Mouse (Mus musculus): Measurements from ENCODE around the gene Mpp2. TPM values are rescaled to one million over a fixed set of nuclear protein-coding genes. Genes with fewer than 3 reads are reported as not detected.

Mpp2 gene
- polyA plus RNA-seq (2012; rRNA removed) = 18.9 and 21.0 TPM in 2 replicates

DNA sequence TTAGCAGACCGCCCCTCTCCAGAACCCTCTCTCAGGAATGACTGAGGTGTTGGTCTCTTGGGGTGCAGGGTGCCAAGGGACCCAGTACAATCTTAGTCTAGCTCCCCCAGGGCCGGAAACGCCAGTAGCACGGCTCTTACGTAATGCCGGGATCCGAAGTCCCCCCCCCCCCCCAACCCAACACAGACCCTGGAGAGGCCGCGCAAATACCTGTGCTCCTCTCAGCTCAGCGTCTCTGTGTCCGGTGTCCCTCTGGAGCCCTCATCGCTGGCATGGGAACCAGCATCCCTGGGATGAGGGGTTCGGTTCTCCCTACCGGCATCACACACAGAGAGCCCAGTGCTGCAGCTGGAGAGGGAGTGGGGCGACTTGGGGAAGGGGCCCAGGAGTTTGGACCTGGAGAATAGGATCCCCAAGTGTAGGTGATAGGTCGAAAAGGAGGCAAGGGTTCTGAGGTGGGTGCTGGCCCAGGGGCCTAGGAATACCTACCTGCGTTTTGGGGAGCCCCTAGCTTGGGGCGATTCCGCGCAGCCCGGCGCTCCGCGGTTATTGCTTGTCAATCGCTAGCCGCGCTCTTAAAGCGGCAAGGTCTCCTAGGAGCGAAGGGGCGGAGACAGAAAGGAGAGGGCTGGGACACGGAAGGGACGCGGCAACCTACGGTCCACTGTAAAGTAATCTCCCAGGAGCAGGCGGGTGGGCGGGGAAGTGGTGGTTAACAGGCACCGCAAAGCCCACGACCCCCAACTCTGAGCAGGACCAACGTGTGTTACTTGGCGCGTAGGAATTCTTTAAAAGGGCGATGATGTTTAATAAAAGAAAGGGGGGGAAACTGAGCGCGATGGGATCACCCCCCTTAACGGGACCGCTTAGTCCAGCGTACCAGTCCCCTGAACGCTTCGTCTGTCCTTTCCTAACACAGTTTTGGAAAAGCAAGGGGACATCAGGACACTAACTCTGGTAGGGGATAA is at the start of gene Mpp2:
Gene Mpp2, minus strand, starts transcription at position 585 of the 968 bp plus-strand sequence.
- DNase-seq (ENCODE audit: low spot score) = peak; percentile 57

DNA sequence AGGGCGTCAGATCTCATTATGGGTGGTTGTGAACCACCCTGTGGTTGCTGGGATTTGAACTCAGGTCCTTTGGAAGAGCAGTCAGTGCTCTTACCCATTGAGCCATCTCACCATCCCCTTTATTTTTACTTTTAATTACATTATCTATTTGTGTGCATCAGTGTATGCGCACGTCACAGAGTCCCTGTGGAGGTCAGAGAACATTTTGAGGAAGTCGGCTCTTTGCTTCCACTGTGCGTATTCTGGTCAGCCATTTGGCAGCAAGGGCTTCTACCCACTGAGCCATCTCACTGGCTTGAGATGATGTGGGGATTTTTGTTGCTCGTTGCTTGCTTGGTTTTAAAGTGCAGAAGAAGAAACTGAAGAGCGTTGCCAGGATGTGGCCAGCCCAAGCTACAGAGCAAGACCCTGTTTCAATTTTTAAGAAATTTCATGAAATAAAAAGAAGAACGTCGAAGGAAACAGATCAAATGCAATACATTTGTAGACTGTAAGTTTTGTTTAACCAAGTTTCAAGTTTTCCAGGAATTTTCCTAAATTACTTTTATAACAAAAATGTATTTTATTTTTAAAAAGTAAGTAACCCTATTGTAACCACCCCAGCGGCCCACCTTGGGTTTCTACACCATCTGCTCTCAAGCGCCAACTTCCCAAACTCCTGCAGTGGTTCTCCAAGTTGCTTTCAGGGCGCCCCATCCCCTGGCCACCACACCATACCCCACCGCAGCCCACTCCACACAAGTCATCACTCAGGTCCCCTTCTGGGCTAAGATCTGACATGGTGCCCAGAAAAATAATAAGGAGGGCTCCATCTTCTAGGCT is 49.5 kb upstream of the Mpp2 start:
- DNase-seq (ENCODE audit: low spot score) = no peak

DNA sequence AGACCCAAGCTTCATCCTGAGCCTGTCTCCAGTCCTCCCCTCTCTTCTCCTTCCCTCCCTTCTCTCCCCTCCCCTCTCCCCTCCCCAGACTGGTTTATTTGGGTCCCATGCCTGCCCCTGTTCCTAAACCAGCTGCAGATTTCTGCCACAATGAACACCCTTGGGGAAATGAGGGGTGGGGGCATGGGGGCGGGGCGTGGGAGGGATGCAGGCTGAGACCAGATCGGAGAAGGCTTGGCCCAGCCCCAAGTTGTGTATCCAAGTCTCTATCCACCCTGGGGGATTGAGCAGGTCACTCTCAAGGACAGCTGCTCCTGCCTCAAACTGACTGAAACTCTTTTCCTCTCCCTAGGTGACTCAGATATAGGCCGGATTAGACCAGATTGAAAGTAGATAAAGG is 46.2 kb upstream of the Mpp2 start:
- DNase-seq (ENCODE audit: low spot score) = no peak

DNA sequence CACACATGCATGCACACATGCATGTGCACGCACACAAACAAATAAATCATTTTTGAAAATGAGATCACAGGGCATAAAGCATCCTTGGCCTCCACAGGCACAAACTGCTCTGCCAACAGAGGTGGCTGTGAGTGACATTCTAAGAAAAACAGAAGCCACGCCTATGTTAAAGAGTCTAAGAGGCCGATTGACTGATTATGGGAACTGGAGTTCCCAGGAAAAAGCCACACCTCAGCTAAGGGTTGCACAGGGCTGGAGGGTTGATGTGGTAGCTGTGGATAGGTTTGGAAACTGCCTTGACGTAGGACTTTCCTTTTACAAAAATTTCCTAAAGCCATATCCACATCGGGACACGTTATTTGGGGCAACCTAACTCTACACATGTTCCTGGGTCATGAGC is 29.1 kb upstream of the Mpp2 start:
- no peak for DNase-seq (ENCODE audit: low spot score)

DNA sequence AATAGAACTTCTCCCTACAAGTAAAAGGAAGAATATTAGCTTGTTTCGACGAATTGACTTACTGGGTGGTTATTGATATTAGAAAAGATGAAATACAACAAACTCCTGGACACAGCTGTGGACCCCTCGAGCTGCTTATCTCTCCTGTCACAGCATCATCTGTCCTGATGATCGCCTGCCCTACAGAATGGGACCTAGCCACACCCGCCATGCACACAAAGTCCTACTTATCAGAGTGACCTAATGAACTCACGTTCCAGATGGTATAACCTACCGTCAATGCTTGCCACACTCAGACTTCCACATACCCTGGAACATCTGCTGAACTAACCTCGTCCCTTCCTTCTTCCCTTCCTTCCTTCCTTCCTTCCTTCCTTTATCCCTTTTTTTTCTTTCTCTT is 27.9 kb upstream of the Mpp2 start:
- DNase-seq (ENCODE audit: low spot score) = no peak

DNA sequence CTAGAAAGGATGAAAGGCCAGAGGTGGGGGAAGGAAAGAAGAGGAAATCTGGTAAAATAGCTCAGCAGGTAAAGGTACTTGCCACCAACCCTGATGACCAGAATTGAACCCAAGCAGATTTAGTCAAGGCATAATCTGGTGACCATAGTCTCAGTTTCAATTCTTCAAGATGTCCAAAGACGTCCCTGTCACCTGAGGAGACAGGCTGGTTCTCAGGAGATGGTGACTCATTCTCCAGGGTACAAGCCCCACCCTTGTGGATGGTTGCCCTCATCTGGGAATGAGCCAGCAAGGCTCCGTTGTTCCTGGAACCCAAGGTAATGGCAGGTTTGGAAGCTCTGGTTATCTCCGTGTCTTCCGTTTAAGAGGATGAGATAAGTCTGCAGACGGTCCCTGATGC is 23.3 kb upstream of the Mpp2 start:
- no peak for DNase-seq (ENCODE audit: low spot score)

DNA sequence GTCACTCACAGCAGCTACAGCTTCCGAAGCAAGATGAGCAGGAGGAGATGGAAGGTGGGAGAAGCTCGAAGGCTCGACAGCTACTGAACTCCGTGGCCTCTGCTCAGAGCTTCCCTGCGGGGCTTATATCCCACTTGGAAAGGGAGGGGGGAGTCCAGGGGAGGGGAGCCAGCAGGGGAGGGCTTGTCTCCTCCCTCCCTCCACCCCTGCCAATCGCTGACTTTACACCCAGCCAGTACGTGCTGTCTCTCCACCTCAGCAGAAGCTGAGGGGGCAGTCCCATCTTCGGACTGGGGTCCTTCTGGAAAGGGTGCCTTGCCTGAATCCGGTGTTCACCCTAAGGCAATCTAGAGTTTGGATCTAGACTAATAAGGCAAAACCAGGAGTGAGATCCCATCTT is 19.4 kb upstream of the Mpp2 start, which contains the start of gene Pyy:
Gene Pyy, minus strand, starts transcription at position 101 of the 400 bp plus-strand sequence.
- no peak for DNase-seq (ENCODE audit: low spot score)

DNA sequence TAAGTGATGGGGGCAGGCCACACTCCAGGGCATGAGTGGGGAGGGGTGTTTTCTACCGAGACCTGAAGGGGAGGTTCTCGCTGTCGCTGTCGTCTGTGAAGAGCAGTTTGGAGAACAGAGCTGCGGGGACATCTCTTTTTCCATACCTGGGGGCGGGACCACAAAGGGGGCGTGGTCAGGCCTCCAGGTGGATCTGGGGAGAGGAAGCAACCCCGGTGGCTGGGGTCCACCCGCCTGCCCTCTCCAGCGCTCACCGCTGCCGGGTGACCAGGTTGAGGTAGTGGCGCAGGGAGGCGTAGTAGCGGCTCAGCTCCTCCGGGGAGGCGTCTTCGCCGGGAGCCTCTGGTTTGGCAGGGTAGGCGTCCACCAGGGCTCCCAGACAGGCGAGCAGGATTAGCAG is 18.6 kb upstream of the Mpp2 start:
- no peak for DNase-seq (ENCODE audit: low spot score)

DNA sequence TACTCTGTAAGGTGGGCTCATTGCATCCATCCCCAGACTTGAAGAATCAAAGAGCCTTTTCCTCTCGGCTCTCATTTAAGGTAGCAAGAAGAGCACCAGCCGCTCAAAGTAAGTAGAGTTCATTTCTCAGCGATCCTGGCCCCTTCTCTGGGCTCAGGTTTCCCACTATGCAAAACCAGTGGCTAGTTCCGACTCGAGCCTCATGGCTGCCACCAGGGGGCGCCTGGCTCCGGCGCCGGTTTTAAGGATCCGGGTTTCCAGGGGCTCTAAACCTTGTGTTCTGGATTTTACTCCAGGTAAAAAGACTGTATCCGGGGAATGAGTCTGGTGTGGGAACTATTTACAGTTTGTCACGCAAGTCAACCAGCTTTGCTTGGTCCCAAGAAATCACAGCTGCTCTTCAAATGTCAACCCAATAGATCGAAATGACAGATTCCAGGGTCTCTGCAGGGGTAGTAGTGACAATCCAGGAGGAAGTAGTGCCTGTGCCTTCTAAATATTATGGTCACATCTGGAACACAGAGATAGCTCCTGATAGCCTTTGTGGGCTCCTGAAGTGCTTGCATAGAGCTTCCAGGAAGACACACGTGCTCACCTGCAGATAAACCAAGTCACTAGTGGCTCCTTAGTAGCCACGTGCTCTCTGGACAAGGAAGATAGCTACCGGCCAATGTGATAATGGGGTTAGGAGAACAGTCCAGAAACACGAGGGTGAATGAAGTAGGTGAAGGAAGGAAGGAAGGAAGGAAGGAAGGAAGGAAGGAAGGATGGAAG is 14.4 kb upstream of the Mpp2 start:
- peak; percentile 42 for DNase-seq (ENCODE audit: low spot score)

DNA sequence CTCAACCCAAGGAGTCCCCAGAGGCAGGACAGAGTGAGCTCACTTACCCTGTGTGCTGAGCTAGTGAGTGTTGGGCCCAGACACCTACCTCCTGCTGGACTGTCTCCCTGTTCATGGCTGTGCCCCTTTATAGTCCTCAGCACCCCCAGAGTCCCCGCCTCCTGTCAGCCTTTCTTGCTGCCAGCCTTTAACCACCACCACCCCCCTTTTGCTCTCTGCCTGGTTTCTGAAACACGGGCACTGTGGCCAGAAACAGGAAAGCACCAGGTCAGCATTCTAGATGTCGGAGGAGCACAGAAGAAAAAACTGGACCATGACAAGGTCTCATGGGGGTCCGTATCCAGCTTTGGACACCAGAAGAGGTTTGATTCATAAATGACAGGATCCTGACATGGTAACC is 12.9 kb upstream of the Mpp2 start, which contains the start of gene Ppy:
Gene Ppy, minus strand, starts transcription at position 101 of the 400 bp plus-strand sequence.
- no peak for DNase-seq (ENCODE audit: low spot score)

DNA sequence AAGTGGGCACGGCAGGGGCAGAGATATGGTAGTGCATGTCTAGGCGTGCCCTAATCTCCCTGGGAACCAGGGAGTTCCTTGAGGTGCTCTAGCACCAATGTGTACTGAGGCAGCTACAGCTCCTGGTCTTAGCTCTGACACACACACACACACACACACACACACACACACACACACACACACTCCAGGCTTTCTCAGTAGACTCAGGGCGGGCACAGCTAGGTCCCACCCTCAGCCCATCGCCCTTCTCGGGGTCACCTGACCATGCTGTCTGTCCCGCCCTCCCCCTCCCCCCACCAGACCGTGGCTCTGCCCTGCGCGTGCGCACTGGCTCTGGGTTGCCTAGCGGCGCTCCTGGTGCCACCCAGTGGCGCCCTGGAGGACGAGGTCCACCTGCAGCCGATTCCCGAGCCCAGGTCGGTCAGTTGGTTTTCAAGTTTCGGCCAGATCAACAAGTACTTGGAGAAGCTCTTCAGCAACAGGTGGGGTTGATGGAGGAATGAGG is 8.6 kb upstream of the Mpp2 start:
- DNase-seq (ENCODE audit: low spot score) = peak; percentile 62

DNA sequence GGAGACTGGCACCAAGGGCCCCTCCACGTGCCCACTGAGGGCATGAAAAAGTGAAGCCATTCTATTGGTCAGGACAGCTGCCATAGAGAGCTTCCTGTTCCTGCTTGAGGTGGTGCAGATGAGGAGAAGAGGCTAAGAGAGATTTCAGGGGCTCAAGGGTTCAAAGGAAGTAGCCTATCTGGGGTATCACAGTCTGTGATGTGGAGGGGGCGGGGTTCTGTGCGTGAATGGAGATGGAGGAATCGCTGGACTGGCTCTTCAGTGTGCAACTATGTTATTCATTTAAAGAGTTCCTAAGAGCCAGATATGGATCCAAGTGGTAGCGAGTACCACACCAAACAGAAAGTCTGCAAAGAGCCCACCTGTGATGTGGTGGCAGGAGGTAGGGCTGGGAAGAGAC is 8.1 kb upstream of the Mpp2 start:
- no peak for DNase-seq (ENCODE audit: low spot score)

DNA sequence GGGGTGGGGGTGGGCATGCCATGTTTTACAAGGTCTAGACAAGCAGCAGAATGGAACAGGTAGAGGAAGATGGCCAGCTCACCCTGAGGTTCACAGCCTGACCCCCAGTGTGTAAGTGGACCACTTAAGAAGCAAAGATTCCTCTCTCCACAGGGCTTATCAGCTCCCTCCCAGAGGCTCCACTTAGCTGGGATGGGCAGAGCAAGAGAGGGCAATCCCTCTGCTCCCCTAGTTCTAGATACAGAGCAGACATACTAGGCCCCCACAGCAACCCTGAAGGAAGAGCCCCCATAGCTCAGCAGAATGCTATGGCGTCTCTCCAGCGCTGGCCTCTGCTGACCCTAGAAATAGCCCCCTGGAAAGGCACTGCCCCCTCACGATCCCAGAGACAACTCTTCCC is 7.4 kb upstream of the Mpp2 start:
- DNase-seq (ENCODE audit: low spot score) = no peak

DNA sequence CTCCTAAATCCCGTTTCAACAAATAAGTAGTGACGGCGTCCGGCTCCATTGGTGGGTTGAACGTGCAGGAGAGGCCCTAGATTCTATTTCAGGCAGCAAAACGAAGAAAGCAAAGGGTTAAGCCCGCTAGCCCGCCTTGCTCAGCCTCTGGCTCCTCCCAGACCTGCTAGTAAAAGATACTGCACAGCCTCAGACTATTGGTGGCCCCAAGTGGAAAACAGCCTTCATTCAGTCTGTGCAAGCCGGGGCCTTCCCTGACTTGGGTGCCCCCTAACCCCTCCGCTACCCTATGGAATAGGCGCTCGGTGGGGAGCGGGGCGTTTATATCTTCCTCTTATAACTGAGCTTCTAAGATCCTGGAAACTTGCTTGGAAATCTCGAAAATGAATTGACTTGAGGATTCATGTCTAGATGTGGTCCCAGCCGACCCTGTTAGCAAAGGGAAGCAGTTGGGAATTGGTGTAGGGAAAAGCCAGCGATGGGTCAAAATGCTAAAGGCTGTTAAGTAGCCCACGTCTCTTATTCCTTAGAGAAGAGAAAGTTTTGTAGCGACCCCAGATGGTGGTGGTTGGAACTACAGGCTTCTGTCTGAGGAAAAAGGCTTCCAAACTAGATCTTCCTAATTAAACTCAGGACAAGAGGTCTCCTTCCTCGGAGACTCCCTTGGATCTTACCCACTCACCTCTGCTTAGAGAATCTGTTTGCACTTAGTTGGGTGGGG is 933 bp upstream of the Mpp2 start:
- peak; percentile 35 for DNase-seq (ENCODE audit: low spot score)

DNA sequence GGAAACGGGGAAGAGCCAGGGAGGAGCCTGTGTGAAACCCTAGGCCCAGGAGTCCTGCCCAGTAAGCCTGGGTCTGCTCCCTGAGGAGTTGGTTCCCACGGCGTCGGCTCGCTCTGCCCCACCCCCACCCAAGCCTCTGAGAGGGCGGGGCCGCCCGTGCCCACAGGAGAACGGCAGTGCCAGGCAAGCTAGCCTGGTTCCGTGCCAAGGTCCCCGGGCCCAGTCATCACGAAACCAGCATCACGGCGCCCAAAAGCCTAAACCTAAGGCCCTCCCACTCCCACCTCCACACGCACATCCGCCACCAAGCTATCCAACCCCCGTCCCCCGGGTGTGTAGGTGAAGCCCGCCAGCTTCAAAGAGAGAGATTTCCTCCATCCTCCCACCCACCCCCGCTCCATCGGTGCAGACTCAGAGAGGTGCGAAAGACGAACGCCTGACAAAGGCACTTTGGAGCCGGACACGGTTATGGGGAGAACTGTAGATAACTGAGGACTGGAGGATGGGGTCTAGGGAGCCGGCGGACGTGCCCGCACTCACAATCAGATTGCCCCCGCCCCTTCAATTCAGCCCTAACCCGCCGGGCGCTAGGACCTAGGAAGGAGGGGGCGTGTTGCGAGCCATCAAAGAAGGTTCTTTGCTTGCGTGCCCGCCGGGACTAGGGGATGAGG is 1.1 kb downstream of the Mpp2 start:
- DNase-seq (ENCODE audit: low spot score) = peak; percentile 64

DNA sequence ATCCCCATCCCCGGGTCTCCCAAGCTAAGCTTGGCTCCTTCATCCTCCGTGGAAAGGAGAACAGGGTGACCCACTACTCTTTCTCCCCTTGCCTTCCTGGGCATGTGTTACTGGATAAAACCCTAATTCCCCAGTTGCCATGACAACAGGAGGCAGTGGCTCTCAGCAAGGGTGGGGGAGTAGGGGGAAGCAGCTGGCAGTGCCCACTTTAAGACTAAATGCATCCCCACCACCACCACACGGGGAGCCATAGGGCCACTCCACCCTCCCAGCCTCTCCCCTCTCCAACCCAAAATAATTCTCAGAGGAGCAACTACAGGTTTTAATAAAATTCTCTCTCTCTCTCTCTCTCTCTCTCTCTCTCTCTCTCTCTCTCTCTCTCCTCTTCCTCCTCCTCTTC is 2.0 kb downstream of the Mpp2 start:
- no peak for DNase-seq (ENCODE audit: low spot score)

DNA sequence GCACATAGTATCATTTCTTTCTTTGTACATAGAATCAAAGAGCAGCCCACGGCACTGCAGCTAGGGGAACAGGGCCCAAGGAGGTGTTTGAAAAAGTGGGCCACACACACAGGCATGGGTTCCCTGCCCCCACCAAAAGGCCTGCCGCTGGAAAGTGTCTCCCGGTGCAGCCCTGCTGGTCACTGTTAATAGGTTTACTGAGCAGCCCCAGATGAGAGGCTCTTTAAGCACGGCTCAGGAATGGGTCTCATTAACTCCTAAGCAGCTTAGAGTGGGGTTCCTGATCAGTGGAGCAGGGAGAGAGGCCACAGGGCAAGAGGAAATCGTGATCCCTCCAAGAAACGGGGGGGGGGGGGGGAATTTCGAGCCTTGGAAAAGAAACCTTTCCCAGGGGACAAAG is 4.2 kb downstream of the Mpp2 start:
- no peak for DNase-seq (ENCODE audit: low spot score)

DNA sequence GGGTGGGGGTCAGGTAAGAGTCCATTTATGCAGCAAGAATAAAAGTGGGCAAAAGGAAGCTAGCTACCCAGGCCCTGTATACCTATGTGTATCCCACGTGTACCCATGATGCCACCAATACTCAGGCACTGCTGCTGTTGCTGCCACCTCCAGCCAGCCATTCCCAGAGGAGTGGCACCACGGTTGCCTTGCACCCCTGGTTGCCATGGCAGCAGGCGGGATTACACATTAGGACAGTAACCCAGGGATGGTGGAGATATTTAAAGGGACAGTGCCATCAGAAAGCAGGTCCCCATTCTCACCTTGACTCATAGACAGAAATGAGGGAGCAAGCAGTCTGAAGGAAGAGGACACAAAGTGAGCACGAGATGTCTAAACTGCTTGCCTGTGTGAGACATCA is 5.1 kb downstream of the Mpp2 start:
- no peak for DNase-seq (ENCODE audit: low spot score)

DNA sequence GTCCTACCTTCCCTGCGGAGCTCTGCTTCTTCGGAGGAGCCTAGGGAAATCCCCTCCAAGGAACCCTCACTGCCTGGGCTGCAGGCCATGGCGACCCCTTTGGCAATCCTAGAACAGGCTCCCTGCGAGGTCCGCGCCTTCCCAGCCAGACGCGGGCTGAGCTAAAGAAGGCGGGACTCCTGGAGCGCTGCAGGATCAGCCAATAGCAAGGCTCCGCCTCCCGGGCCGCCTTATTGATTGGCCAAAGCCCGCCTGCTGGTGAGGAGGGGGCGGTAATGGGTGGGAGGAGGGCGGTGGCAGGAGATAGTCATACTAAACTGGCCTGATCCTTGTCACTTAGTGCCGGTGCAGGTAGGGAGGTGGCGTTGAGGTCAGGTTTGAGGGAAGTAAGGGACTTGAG is 6.0 kb downstream of the Mpp2 start:
- DNase-seq (ENCODE audit: low spot score) = no peak

DNA sequence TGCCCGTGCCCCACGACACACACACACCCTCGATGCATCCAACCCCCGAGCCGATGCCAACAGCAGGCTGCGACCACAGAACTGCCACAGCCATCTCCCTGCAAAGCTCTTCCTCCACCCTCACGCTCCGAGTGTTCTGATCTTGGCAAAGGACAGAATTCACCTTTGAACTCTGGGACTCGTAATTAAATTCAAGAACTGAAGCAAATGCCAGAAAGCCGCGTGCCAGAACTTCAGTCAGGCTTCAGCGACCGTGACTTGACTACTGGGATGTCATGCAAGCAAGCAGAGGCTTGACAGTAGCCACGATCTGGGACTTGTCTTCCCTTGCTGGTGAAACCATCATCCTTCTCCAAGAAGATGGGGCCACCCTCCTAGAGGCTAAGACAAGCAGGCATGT is 14.6 kb downstream of the Mpp2 start:
- DNase-seq (ENCODE audit: low spot score) = no peak
